ENCODE assay signal across 8 mouse cellular contexts in the genomic region with DNA sequence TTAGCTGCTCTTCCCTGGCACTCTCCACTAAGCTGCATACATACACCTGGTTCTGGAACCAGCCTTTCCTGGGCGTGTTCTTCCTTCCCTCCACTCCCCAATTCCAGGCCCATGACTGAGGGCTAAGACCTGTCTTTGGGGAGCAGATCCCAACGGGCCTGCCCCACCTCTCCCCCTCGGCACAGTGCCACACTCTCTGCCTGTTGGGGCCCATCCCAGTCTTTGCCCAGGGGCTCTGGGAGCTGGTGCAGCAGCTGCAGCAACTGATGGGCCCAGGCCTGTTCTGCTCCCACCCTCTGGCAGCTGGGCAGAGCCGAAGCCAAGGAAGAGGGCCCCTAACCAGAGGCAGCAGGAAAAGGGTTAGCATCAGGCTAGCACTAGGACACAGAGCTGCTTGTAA. TPM values are rescaled to one million over a fixed set of nuclear protein-coding genes. Genes with fewer than 3 reads are reported as not detected.
A peak's percentile ranks its signal among the peaks of the same experiment; 100 is the strongest.
DNase-seq lines count a peak whose midpoint lies in the region; ATAC-seq lines count a peak whose summit lies in the region.

No protein-coding gene starts in this region.

- peak overlapping the region; percentile 93 for H3K27ac ChIP-seq in heart, embryonic 11.5 days (ENCODE audit: low read depth, low read length)
- H3K27ac ChIP-seq in embryonic facial prominence, embryonic 11.5 days (replicated peaks; ENCODE audit: low read depth, low read length), result peak overlapping the region; percentile 80
- H3K27ac ChIP-seq in intestine, embryonic 14.5 days (ENCODE audit: low read depth), result no peak overlapping the region
- no peak overlapping the region for H3K27ac ChIP-seq in midbrain, embryonic 13.5 days

- no peaks in the 10 kb centered on the region for H3K9me3 ChIP-seq in heart, embryonic 11.5 days (replicated peaks; ENCODE audit: control insufficient read depth, low read length)
- H3K9me3 ChIP-seq in embryonic facial prominence, embryonic 11.5 days (replicated peaks; ENCODE audit: control insufficient read depth, low read length), result no peaks in the 10 kb centered on the region
- H3K9me3 ChIP-seq in intestine, embryonic 14.5 days (ENCODE audit: control insufficient read depth, low read length), result no peaks in the 10 kb centered on the region
- no peaks in the 10 kb centered on the region for H3K9me3 ChIP-seq in midbrain, embryonic 13.5 days

- intact Hi-C loops in heart, postnatal 25 days (cut with DNase I), result loop anchor here (10.0 kb wide), 1 partner anchor 349 kb away; no protein-coding TSS in a partner anchor

- H3K9ac ChIP-seq in heart, embryonic 11.5 days (ENCODE audit: low read depth, low read length), result peak overlapping the region; percentile 95
- peak overlapping the region; percentile 89 for H3K9ac ChIP-seq in embryonic facial prominence, embryonic 11.5 days (replicated peaks; ENCODE audit: low read length)
- peak overlapping the region; percentile 29 for H3K9ac ChIP-seq in intestine, embryonic 14.5 days (ENCODE audit: low read length)
- H3K9ac ChIP-seq in midbrain, embryonic 13.5 days (replicated peaks), result peak overlapping the region; percentile 30; the same call in 1 of the 2 replicates

- no peaks in the 10 kb centered on the region for H3K27me3 ChIP-seq in heart, embryonic 11.5 days (ENCODE audit: control insufficient read depth, insufficient read depth, low read length)
- no peaks in the 10 kb centered on the region for H3K27me3 ChIP-seq in embryonic facial prominence, embryonic 11.5 days (ENCODE audit: control insufficient read depth, insufficient read depth, low read length)
- no peaks in the 10 kb centered on the region for H3K27me3 ChIP-seq in intestine, embryonic 14.5 days (replicated peaks; ENCODE audit: control insufficient read depth, insufficient read depth, low read length)
- peaks cover 29% of the 10 kb centered on the region for H3K27me3 ChIP-seq in midbrain, embryonic 13.5 days

- no peak for DNase-seq in heart, postnatal 25 days (ENCODE audit: low spot score)
- no peak for DNase-seq in embryonic facial prominence, embryonic 11.5 days (ENCODE audit: low spot score)
- peak; percentile 65 for DNase-seq in intestine, embryonic 14.5 days (ENCODE audit: low spot score)
- no peak for DNase-seq in yolk sac, embryonic 10.5 days (ENCODE audit: low spot score)
- no peak for DNase-seq in cerebellum, postnatal 4 days (ENCODE audit: low spot score in 2 of 2)

- no peak for ATAC-seq in heart, embryonic 11.5 days (replicated peaks; ENCODE audit: insufficient number of reproducible peaks, low FRiP score, low TSS enrichment)
- no peak for ATAC-seq in embryonic facial prominence, embryonic 11.5 days (replicated peaks; ENCODE audit: insufficient number of reproducible peaks, low FRiP score, low TSS enrichment, low read depth)
- no peak for ATAC-seq in intestine, embryonic 14.5 days (replicated peaks; ENCODE audit: low FRiP score, low TSS enrichment, low read depth)
- no peak for ATAC-seq in midbrain, embryonic 13.5 days
- ATAC-seq in monocyte, adult 5-6 weeks (replicated peaks; ENCODE audit: insufficient number of reproducible peaks, low FRiP score, low TSS enrichment, poor library complexity, severe bottlenecking), result no peak

- peaks cover 10% of the 10 kb centered on the region for H3K36me3 ChIP-seq in heart, embryonic 11.5 days (ENCODE audit: control insufficient read depth, insufficient read depth, low read length)
- peaks cover 8% of the 10 kb centered on the region for H3K36me3 ChIP-seq in embryonic facial prominence, embryonic 11.5 days (replicated peaks; ENCODE audit: control insufficient read depth, insufficient read depth, low read depth, low read length)
- H3K36me3 ChIP-seq in intestine, embryonic 14.5 days (ENCODE audit: control insufficient read depth, insufficient read depth, low read length), result peaks cover 31% of the 10 kb centered on the region
- H3K36me3 ChIP-seq in midbrain, embryonic 13.5 days, result peaks cover 9% of the 10 kb centered on the region

- 20% methylated on average over 4 of the region's 4 CpGs for WGBS in heart, embryonic 11.5 days (ENCODE audit: insufficient replicate concordance)
- WGBS in embryonic facial prominence, embryonic 11.5 days, result 9% methylated on average over 4 of the region's 4 CpGs
- WGBS in intestine, embryonic 14.5 days, result 12% methylated on average over 4 of the region's 4 CpGs
- 5% methylated on average over 4 of the region's 4 CpGs for WGBS in midbrain, embryonic 13.5 days

- peak overlapping the region; percentile 81 for H3K4me2 ChIP-seq in heart, embryonic 11.5 days
- H3K4me2 ChIP-seq in embryonic facial prominence, embryonic 11.5 days (ENCODE audit: low read depth, low read length), result peak overlapping the region; percentile 86
- peak overlapping the region; percentile 93 for H3K4me2 ChIP-seq in intestine, embryonic 14.5 days (ENCODE audit: low read length)
- peak overlapping the region; percentile 82 for H3K4me2 ChIP-seq in midbrain, embryonic 13.5 days (replicated peaks)

- peaks cover 46% of the 10 kb centered on the region for H3K4me1 ChIP-seq in heart, embryonic 11.5 days (ENCODE audit: control insufficient read depth, insufficient read depth, low read length)
- peaks cover 16% of the 10 kb centered on the region for H3K4me1 ChIP-seq in embryonic facial prominence, embryonic 11.5 days (ENCODE audit: control insufficient read depth, insufficient read depth, low read length)
- peaks cover 39% of the 10 kb centered on the region for H3K4me1 ChIP-seq in intestine, embryonic 14.5 days (replicated peaks; ENCODE audit: control insufficient read depth, insufficient read depth, low read length)
- peaks cover 80% of the 10 kb centered on the region for H3K4me1 ChIP-seq in midbrain, embryonic 13.5 days (replicated peaks)

- peak overlapping the region; percentile 87 for H3K4me3 ChIP-seq in heart, embryonic 11.5 days (ENCODE audit: low read depth, low read length)
- H3K4me3 ChIP-seq in embryonic facial prominence, embryonic 11.5 days (ENCODE audit: low read depth, low read length), result peak overlapping the region; percentile 98
- H3K4me3 ChIP-seq in intestine, embryonic 14.5 days (ENCODE audit: low read depth, low read length), result peak overlapping the region; percentile 95
- H3K4me3 ChIP-seq in midbrain, embryonic 13.5 days (replicated peaks), result peak overlapping the region; percentile 65

RNA-seq across cellular contexts. Expression of a gene that starts 3.1 kb away (rescaled TPM):
- 23.4 and 30.7 TPM in 2 replicates for polyA plus RNA-seq in heart, embryonic 11.5 days (2014; fragmentation: Nextera tagmentation; extraction: Ambion mirVana)
- 1 to 10 TPM; 6.0 to 6.5 TPM for total RNA-seq in heart, postnatal 25 days (2021)
- 28.4 and 31.5 TPM in 2 replicates for polyA plus RNA-seq in embryonic facial prominence, embryonic 11.5 days (2014; fragmentation: Nextera tagmentation; extraction: Ambion mirVana)
- 14.5 and 19.0 TPM in 2 replicates for polyA plus RNA-seq in intestine, embryonic 14.5 days (2014; fragmentation: Nextera tagmentation; extraction: Ambion mirVana)
- 13.5 and 18.0 TPM in 2 replicates for polyA plus RNA-seq in midbrain, embryonic 13.5 days (2015; fragmentation: Nextera tagmentation; extraction: Ambion mirVana)
- 0.43 to 2.9 TPM (median 0.67 TPM) in 3 replicates for total RNA-seq in monocyte, adult 5-6 weeks (2017)

RNA-seq across cellular contexts. Expression of a gene that starts 19.8 kb away (rescaled TPM):
- 40.1 and 42.8 TPM in 2 replicates for polyA plus RNA-seq in heart, embryonic 11.5 days (2014; fragmentation: Nextera tagmentation; extraction: Ambion mirVana)
- total RNA-seq in heart, postnatal 25 days (2021), result 1 to 10 TPM; 3.2 to 3.6 TPM
- polyA plus RNA-seq in embryonic facial prominence, embryonic 11.5 days (2014; fragmentation: Nextera tagmentation; extraction: Ambion mirVana), result 43.4 and 50.2 TPM in 2 replicates
- 57.9 and 58.2 TPM in 2 replicates for polyA plus RNA-seq in intestine, embryonic 14.5 days (2014; fragmentation: Nextera tagmentation; extraction: Ambion mirVana)
- 19.2 and 21.7 TPM in 2 replicates for polyA plus RNA-seq in midbrain, embryonic 13.5 days (2015; fragmentation: Nextera tagmentation; extraction: Ambion mirVana)
- 22.6 to 36.0 TPM (median 32.4 TPM) in 3 replicates for total RNA-seq in monocyte, adult 5-6 weeks (2017)

RNA-seq across cellular contexts. Expression of a gene that starts 31.5 kb away (rescaled TPM):
- polyA plus RNA-seq in heart, embryonic 11.5 days (2014; fragmentation: Nextera tagmentation; extraction: Ambion mirVana), result 4.4 and 4.5 TPM in 2 replicates
- total RNA-seq in heart, postnatal 25 days (2021), result 1 to 10 TPM; 3.7 to 4.0 TPM
- polyA plus RNA-seq in embryonic facial prominence, embryonic 11.5 days (2014; fragmentation: Nextera tagmentation; extraction: Ambion mirVana), result 5.1 and 7.7 TPM in 2 replicates
- polyA plus RNA-seq in intestine, embryonic 14.5 days (2014; fragmentation: Nextera tagmentation; extraction: Ambion mirVana), result 6.6 and 7.1 TPM in 2 replicates
- polyA plus RNA-seq in midbrain, embryonic 13.5 days (2015; fragmentation: Nextera tagmentation; extraction: Ambion mirVana), result 8.7 and 9.3 TPM in 2 replicates
- total RNA-seq in monocyte, adult 5-6 weeks (2017), result 0.21 to 3.2 TPM (median 2.4 TPM) in 3 replicates

RNA-seq across cellular contexts. Expression of a gene that starts 43.6 kb away (rescaled TPM):
- polyA plus RNA-seq in heart, embryonic 11.5 days (2014; fragmentation: Nextera tagmentation; extraction: Ambion mirVana), result 364 and 386 TPM in 2 replicates
- 100 to 1,000 TPM; 195 to 201 TPM for total RNA-seq in heart, postnatal 25 days (2021)
- polyA plus RNA-seq in embryonic facial prominence, embryonic 11.5 days (2014; fragmentation: Nextera tagmentation; extraction: Ambion mirVana), result 404 and 462 TPM in 2 replicates
- polyA plus RNA-seq in intestine, embryonic 14.5 days (2014; fragmentation: Nextera tagmentation; extraction: Ambion mirVana), result 395 and 412 TPM in 2 replicates
- 438 and 468 TPM in 2 replicates for polyA plus RNA-seq in midbrain, embryonic 13.5 days (2015; fragmentation: Nextera tagmentation; extraction: Ambion mirVana)
- total RNA-seq in monocyte, adult 5-6 weeks (2017), result 30.4 to 56.5 TPM (median 43.4 TPM) in 3 replicates

RNA-seq across cellular contexts. Expression of a gene that starts 47.0 kb away (rescaled TPM):
- polyA plus RNA-seq in heart, embryonic 11.5 days (2014; fragmentation: Nextera tagmentation; extraction: Ambion mirVana), result not detected in 2 replicates
- not detected for total RNA-seq in heart, postnatal 25 days (2021)
- polyA plus RNA-seq in embryonic facial prominence, embryonic 11.5 days (2014; fragmentation: Nextera tagmentation; extraction: Ambion mirVana), result not detected in 2 replicates
- not detected in 2 replicates for polyA plus RNA-seq in intestine, embryonic 14.5 days (2014; fragmentation: Nextera tagmentation; extraction: Ambion mirVana)
- 0.15 TPM in 1 of 2 replicates, not detected in the other for polyA plus RNA-seq in midbrain, embryonic 13.5 days (2015; fragmentation: Nextera tagmentation; extraction: Ambion mirVana)
- total RNA-seq in monocyte, adult 5-6 weeks (2017), result not detected in 3 replicates

Comparison
In these comparisons a context has a peak if more than half of its experiments do, and no peak if none do; other contexts are left out.
1. H3K27ac ChIP-seq: peak in heart, embryonic 11.5 days (single experiment) and embryonic facial prominence, embryonic 11.5 days (single experiment); none in intestine, embryonic 14.5 days (single experiment) and midbrain, embryonic 13.5 days (single experiment).
2. H3K9ac ChIP-seq: peak in every context shown above with its lines; median percentile 95 in heart, embryonic 11.5 days; 89 in embryonic facial prominence, embryonic 11.5 days; 30 in midbrain, embryonic 13.5 days; 29 in intestine, embryonic 14.5 days.
3. Peak in every context shown above with its lines, with median percentiles within 50 percentile points of each other: H3K4me2 ChIP-seq and H3K4me3 ChIP-seq.